Mouse (Mus musculus) kidney, adult 2 months (tissue): ENCODE measurements at regions not wholly inside any gene's neighbourhood (a gene's known extent, or its start where the extent isn't known, plus 50 kb on each side); places are given as distances from the start of the nearest gene placed in this dataset.

Experiments
- DNase-seq: peaks from one replicate; pipeline ENCODE4 v3.0.0; 2021
- H3K27ac ChIP-seq: fragments of 200-500 bp; 2 replicates; pipeline ENCODE4 v1.5.1; 2012; ENCODE audit warnings: low read depth, low read length, control low read depth, inconsistent platforms; ENCODE audit not compliant: insufficient read depth
- H3K27me3 ChIP-seq: fragments of 200-500 bp; replicated peaks from 2 replicates; pipeline ENCODE4 v1.6.1; 2012; ENCODE audit warnings: mild to moderate bottlenecking, moderate library complexity, low read length, inconsistent platforms; ENCODE audit not compliant: control insufficient read depth, insufficient read depth
- H3K36me3 ChIP-seq: fragments of 200-500 bp; 2 replicates; pipeline ENCODE4 v1.6.1; 2012; ENCODE audit warnings: mild to moderate bottlenecking, moderate library complexity, low read length, inconsistent platforms; ENCODE audit not compliant: control insufficient read depth, insufficient read depth
- H3K4me1 ChIP-seq: fragments of 200-500 bp; 2 replicates; pipeline ENCODE4 v1.6.1; 2011; ENCODE audit warnings: low read length; ENCODE audit not compliant: control insufficient read depth, insufficient read depth
- H3K4me3 ChIP-seq: fragments of 200-500 bp; 2 replicates; pipeline ENCODE4 v1.5.1; 2011; ENCODE audit warnings: mild to moderate bottlenecking, low read depth, low read length, control low read depth; ENCODE audit not compliant: insufficient read depth
- CTCF ChIP-seq: fragments of 200-500 bp; conservative IDR thresholded peaks from 2 replicates; pipeline ENCODE4 v1.5.1; 2011; ENCODE audit warnings: low read depth, mild to moderate bottlenecking, control low read depth, low read length, moderate library complexity, mixed read lengths; ENCODE audit not compliant: insufficient read depth, insufficient read length
- POLR2A ChIP-seq: fragments of 200-500 bp; IDR thresholded peaks from one replicate; pipeline ENCODE4 v1.6.1; 2011; ENCODE audit warnings: low read depth, low read length, control low read depth
- WGBS: fragments of 180-500 bp; shearing (Covaris S2); methylation state at CpG from one replicate; pipeline ENCODE4 v1.1.7; 2018; 5-methylcytosine and 5-hydroxymethylcytosine counted together

GRCm38 (mm10) chr10:95773425-95773980 lies 69.2 kb downstream of the Gm33543 start:
- Histone ChIP-seq H3K27me3 (no peaks in the 10 kb centered on the region), H3K27ac (peak overlapping the region; percentile 69), H3K4me1 (peaks cover 22% of the 10 kb centered on the region), H3K4me3 (no peak overlapping the region), H3K36me3 (no peaks in the 10 kb centered on the region)
- WGBS: 46% methylated on average over 16 of the region's 16 CpGs
- DNase-seq: peak; percentile 92
- TF ChIP-seq POLR2A: no peak
- TF ChIP-seq CTCF: peak; percentile 50

- Histone ChIP-seq H3K36me3 (no peaks in the 10 kb centered on the region), H3K4me1 (peaks cover 17% of the 10 kb centered on the region), H3K27ac (peak overlapping the region; percentile 36; the same call in 1 of the 2 replicates), H3K4me3 (no peak overlapping the region), H3K27me3 (no peaks in the 10 kb centered on the region)
- 68% methylated on average over 9 of the region's 9 CpGs for WGBS
- DNase-seq: peak; percentile 22
- TF ChIP-seq POLR2A (no peak), CTCF (no peak)
Observed at GRCm38 (mm10) chr10:95772811-95773424, 69.8 kb downstream of the Gm33543 start.

- H3K27ac ChIP-seq: no peak overlapping the region
- H3K4me1 ChIP-seq: peaks cover 11% of the 10 kb centered on the region
- DNase-seq: no peak
- TF ChIP-seq POLR2A: no peak
- TF ChIP-seq CTCF: no peak
- H3K27me3 ChIP-seq: no peaks in the 10 kb centered on the region
- no peak overlapping the region for H3K4me3 ChIP-seq
- no peaks in the 10 kb centered on the region for H3K36me3 ChIP-seq
- WGBS: 85% methylated on average over 8 of the region's 8 CpGs
Observed at GRCm38 (mm10) chr10:95768974-95769373, 73.8 kb downstream of the Gm33543 start.

- H3K27me3 ChIP-seq: no peaks in the 10 kb centered on the region
- H3K27ac ChIP-seq: peak overlapping the region; percentile 69
- 41% methylated on average over 7 of the region's 7 CpGs for WGBS
- H3K36me3 ChIP-seq: no peaks in the 10 kb centered on the region
- no peak overlapping the region for H3K4me3 ChIP-seq
- peaks cover 16% of the 10 kb centered on the region for H3K4me1 ChIP-seq
- TF ChIP-seq CTCF (no peak), POLR2A (no peak)
- no peak for DNase-seq
Observed at GRCm38 (mm10) chr10:95767526-95768161, 75.1 kb downstream of the Gm33543 start.

GRCm38 (mm10) chr10:95764129-95764528 lies 78.6 kb downstream of the Gm33543 start:
- peak; percentile 87 for DNase-seq
- Histone ChIP-seq H3K27ac (peak overlapping the region; percentile 69; the same call in 1 of the 2 replicates), H3K36me3 (no peaks in the 10 kb centered on the region), H3K27me3 (no peaks in the 10 kb centered on the region), H3K4me1 (peaks cover 19% of the 10 kb centered on the region), H3K4me3 (no peak overlapping the region)
- WGBS: 39% methylated on average over 4 of the region's 4 CpGs
- TF ChIP-seq CTCF: no peak
- no peak for TF ChIP-seq POLR2A

- Histone ChIP-seq H3K4me3 (no peak overlapping the region), H3K27me3 (no peaks in the 10 kb centered on the region), H3K36me3 (no peaks in the 10 kb centered on the region), H3K27ac (no peak overlapping the region), H3K4me1 (peaks cover 19% of the 10 kb centered on the region)
- peak; percentile 59 for DNase-seq
- no peak for TF ChIP-seq POLR2A
- WGBS: 21% methylated on average over 8 of the region's 8 CpGs
Observed at GRCm38 (mm10) chr10:95762632-95763031, 80.1 kb downstream of the Gm33543 start.

- Histone ChIP-seq H3K4me3 (no peak overlapping the region), H3K27ac (no peak overlapping the region), H3K27me3 (no peaks in the 10 kb centered on the region), H3K36me3 (no peaks in the 10 kb centered on the region), H3K4me1 (peaks cover 19% of the 10 kb centered on the region)
- 79% methylated on average over 4 of the region's 4 CpGs for WGBS
- TF ChIP-seq CTCF: no peak
- no peak for TF ChIP-seq POLR2A
- no peak for DNase-seq
Observed at GRCm38 (mm10) chr10:95761969-95762368, 80.8 kb downstream of the Gm33543 start.
